Mouse (Mus musculus): ENCODE results near the gene Tgfbrap1.

Tgfbrap1 gene

DNA sequence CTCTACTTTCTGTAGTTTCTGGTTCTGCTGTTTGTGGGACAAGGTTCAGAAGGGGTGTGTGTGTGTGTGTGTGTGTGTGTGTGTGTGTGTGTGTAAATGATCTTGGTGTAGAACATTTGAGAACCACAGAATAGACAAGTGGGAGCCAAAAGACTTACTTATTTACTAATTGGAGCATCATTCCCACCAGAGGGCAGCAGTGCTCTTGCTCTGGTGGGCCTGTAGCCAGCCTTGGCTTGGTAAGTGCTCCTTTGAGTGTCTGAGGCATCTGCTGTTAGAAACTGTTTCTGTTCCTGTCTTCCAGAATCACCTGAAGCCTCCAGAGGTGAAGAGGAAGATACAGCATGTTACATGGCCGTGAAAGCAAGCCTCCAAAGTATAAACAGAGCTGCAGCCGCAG lies 14.4 kb upstream of the Tgfbrap1 start:
- peak; percentile 73 for DNase-seq (ENCODE audit: low read depth, low spot score)

DNA sequence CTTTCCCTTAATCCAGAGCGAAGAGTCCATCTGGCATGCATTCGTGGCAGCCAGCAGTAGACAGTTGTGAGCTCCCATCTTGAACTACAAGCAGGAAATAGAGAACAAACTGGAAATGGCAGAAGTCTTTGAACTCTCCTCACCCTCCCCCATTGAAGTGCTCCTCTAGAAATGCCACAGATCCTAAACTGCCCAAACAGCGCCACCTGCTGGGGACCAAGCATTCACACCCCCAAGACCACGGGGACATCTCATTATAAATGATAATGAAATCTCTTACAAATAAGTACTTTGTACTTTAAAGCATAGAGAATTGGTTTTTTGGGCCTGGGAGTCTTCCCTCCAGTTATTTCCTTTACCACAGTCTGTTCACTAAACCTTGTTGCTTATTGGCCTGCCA lies 12.1 kb upstream of the Tgfbrap1 start:
- peak; percentile 87 for DNase-seq (ENCODE audit: low read depth, low spot score)

DNA sequence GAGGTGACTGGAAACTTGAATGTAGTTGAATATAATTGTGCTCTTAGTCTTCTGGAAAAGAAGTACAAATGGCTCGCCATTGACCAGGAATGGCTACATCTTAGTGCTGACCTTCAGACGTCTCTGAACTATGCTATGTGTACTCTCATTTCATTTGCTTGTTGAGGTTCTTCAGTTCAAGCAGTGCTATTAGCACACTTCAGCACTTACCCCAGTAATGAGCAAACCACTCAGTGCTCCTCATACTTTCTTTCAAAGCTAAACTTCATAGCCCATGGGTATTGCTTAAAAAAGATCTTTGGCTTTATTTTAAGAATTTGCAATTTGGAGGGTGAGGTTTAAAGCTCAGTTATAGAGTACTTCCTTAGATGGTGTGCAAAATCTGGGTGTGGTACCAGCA lies 10.3 kb upstream of the Tgfbrap1 start:
- no peak for DNase-seq (ENCODE audit: low read depth, low spot score)

DNA sequence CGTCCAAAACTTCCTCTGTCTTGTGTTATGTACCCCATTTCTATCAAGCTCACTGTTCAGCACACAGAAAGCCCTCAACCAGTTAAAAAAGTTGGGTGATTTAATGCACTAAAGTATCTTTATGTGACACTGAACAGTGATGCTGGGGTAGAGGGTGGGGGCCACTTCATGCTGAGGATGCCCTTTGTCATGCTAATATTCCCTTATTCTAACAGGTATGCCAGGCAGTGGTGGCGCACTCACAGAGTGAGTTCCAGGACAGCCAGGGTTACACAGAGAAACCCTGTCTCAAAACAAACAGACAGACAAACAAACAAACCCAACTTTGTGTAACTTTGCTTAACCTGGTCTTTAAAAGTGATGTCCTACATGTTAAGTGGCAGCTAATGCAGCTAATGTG lies 4.2 kb downstream of the Tgfbrap1 start:
- peak; percentile 43 for DNase-seq (ENCODE audit: low read depth, low spot score)

DNA sequence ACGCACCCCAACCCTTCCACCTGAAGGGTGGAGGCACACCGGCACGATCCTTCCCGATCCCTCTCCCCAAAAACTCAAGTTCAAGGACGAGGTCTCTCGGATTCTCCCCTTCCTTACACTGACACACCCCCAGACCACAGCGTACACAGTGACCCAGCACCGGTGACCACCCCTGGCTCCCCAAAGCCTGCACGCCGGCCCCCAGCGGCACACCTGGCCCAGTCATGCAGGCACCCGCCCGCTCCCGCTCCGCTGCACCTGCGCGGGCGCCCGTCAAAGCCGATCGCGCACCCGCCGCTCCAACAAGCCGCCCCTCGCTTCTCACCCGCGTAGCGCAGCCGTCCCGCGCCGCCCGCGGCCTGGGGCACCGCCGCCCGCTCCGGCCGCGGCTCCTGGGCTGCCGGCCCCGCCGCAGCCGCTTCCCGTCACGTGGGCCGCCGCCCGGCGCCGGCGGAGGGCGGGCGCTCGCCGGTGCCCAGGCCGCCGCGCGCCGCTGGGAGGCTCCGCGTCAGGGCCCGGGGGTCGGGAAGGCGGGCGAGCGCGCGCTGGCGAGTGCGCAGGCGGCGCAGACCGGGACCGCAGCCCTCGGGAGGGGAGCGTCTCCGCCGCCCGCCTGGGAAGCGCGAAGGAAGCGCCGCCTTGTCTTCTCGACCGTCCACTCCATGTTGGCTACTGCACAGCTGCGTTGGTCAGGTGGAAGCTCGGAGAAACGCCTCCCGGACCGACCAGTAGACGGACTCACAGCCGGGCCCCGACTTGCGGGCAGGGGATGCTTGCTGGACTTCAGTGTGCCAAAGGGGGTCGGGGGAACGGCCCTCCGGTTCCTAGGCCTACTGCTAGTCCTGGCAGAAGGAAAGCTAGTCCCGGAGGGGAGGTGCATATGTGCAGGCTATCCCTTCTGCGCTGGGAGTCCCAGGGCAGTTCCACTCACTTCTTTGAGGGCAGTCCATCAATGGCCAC lies 6.1 kb downstream of the Tgfbrap1 start:
- DNase-seq (ENCODE audit: low read depth, low spot score) = peak; percentile 55

DNA sequence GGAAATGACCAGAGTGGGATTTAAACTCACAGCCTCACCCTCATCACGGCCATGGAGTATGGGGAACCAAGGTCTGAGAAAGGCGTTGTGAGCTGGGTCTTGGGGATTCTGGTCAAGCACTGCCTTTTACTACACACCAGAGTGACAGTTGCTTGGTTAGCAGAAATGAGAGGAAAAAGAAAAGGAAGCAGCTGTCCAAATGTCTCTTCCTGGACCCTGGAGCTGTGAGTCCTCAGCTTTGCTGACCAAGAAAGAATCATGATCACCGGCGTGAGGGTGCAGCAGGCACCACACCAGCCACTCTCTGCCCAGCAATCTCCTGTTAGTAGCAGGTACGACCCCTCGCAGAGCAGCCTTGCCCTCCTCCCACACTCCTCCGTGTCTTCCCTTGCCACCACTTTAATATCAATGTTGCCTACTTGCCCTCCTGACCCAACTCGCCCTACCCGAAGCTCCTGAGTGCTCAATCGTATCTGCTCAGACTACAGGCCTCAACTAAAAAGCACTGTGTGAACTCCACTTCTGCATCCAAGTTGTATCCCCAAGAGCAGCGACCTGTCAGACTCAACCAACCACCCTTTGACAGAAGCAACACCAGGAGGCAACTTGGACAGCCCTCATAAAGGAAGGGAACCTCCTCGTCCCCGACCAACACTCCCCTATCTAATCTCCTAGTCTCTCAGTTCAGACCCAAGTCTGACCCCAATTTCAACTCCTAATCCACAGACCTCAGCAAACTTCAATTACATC lies 7.0 kb downstream of the Tgfbrap1 start:
- peak; percentile 17 for DNase-seq (ENCODE audit: low read depth, low spot score)

DNA sequence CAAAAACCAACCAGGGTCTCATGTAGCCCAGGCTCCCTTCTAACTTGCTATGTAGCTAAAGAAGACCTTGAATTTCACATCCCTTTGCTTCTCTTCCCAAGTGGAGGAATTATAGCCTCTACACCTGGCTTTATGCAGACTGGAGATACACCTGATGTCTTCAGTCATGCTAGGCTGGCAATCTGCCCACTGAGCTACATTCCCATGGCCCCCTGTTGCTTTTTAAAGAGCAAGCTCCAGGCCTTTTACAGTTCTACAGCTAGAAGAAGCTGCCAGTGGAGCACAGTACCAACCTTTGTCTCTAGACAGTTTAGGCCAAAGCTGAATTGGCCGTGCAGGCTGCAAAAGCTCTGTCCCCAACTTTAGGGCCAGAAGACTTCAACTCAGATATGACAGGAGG lies 8.0 kb downstream of the Tgfbrap1 start:
- no peak for DNase-seq (ENCODE audit: low read depth, low spot score)

DNA sequence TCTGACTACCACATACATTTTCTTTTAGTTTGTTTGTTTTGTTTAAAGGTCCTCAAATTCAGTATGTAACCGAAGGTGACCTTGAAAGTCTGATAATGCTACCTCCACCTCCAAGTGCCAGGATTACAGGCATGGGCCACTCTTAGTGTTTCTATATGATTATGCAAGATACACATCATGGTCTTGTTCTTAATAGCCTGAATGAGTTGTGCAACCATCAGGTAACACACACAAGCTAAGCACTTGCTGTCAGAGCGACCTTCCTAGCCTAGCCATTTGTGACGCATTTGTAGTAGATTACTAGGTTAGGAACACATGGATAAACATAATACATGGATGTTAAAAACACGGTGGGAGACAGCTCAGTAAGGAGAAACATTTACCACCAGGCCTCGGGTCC lies 15.5 kb downstream of the Tgfbrap1 start:
- no peak for DNase-seq (ENCODE audit: low read depth, low spot score)

DNA sequence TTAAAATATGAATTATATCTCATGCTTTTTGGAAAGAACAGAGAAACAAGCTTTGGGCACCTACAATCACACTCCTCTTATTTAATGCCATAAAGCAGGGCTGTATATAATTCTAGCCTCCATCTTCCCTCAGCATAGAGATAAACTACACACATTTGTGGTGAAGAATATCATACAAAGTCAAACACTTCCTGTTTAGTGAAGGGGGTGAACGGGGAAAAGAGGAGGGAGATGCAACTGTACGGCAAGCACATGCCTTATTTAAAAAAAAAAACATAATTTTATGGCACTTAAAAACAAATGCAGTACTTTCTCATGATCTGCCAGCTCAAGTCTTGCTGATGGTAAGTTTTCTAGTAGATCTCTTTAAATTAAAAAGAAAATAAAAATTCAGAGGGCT lies 20.3 kb downstream of the Tgfbrap1 start:
- DNase-seq (ENCODE audit: low read depth, low spot score) = no peak

DNA sequence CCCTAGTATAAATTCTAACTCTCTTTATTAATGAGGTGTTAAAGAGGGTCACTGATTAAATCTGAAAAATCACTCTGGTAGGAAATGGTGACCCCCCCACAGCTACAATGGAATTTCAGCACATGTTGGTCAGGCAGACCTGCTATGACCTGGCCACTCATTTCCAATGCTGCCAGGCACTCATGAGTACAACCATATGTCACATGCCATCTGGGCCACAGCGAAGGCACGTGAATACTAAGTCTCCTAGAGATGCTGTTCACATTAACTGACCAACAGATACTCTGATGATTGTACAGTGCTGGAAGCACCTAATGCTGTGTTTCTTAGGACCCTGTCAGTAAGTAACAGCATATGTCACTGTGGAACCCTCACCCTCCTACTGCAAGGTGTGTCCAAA lies 23.6 kb downstream of the Tgfbrap1 start:
- DNase-seq (ENCODE audit: low read depth, low spot score) = no peak

DNA sequence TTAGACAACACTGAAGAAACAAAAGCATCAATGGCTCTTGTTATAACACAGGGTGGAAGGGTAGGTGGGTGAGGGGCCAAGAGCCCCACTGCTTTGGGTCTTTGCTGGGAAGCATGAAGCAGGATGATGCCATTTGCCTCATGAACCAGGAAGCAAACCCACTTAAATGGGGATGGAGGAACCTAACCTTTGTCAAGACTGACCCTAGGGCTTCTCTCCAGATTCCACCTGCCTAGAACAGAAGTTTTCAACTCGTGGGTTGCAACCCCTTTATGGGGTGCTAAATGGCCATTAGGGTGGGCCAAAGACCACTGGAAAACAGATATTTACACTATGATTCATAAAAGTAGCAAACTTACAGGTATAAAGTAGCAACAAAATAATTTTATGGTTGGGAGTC lies 25.9 kb downstream of the Tgfbrap1 start:
- no peak for DNase-seq (ENCODE audit: low read depth, low spot score)

DNA sequence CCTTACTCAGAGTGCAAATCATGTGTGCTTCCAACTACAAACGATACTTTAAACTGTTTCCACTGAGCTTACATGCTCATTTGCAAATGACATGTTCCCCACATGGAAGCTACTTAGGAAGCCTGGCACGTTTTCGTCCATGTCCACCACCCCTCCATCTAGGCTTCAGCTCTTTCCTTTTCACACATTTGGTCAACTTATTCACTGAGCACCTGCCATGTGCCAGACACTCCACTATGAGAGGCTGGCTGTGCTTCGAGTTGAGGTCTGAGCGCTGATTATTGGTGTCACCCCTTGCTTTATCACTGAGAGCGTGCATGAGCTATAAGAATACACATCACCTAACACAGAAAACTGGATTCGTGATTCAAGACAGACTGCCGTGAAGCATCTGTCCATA lies 26.4 kb downstream of the Tgfbrap1 start:
- no peak for DNase-seq (ENCODE audit: low read depth, low spot score)

DNA sequence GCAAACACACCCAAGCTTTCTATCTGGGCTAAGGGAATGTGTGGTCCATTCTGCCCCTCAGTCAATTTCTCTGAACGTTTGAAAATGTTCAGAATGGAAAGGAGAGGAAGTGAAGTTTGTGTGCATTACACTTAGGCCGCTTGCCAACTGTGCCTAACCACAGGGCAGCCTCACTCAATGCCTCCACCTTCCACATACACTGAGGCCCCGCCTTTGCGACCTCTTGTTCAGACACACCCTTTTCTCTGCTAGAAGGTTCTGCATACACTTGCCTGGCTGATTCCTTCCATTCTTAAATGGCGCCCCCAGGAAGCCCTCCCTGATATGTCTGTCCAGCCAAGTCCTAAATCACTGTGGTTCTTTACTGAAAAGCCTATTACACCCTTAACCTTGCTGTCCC lies 27.7 kb downstream of the Tgfbrap1 start:
- no peak for DNase-seq (ENCODE audit: low read depth, low spot score)

DNA sequence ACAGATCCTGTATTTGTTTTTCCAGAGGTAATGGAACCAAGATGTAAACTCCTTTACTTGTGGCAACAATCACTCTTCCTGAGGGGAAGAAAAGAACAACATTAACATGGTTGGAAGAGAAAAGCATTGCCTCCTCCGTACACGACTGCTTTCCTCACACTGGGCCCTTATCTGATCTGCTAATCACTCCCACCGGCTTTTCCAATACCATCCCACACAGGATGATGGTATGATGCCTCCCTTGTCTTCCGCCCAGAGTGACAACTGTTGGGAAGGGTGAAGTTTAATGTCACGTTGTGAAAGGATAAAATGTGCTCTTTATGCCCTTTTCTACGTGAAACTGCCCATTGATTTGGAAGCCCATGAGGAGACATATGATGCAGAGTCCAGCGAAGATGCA lies 30.9 kb downstream of the Tgfbrap1 start:
- DNase-seq (ENCODE audit: low read depth, low spot score) = no peak

DNA sequence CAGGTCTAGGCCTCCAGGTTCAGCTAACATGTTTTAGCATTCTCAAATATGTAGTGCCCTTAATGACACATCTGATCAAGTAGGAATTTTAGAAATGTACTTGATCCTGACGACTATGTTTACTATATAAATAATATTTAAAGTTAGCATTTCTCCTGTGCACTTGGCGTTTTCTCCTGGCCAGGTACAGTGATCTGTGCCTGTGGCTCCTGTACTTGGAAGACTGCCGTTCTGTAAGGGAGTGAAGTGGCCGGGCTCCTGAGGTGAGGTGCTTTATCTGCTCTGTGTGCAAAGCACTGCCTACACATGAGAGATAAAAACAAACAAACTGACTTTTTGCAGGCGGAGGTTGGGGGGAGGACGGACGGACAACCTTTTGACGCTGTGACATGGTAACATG lies 31.9 kb downstream of the Tgfbrap1 start:
- DNase-seq (ENCODE audit: low read depth, low spot score) = no peak

DNA sequence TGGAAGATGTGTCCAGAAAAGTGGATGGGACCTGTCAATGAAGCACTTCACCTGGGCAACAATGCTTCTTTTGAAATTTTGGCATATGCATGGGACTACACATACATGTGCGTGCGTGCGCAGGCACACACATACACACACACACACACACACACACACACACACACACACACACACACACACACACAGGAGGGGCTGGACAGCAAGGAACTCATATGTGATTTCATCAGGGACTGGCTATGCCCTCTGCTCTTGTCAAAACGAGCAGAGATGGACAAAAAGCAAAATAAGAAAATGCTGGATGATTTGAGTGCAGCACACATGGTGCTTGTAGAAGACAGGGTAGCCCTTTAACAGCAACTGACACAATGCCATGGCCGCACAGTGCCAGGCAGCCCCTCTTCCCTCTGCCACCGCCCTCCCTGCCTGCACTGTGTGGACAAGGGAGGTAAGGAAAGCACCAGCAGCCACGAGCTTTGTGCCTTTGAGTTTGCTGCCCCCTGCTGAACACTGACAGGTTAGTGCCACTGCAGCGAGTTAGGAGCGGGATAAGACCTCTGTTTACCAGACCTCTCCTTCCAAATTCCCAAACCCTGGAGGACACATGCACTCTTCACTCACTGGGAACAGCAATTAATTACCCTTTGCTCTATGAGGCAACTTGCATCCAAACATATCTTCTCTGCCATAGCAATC lies 32.7 kb downstream of the Tgfbrap1 start:
- DNase-seq (ENCODE audit: low read depth, low spot score) = peak; percentile 79

DNA sequence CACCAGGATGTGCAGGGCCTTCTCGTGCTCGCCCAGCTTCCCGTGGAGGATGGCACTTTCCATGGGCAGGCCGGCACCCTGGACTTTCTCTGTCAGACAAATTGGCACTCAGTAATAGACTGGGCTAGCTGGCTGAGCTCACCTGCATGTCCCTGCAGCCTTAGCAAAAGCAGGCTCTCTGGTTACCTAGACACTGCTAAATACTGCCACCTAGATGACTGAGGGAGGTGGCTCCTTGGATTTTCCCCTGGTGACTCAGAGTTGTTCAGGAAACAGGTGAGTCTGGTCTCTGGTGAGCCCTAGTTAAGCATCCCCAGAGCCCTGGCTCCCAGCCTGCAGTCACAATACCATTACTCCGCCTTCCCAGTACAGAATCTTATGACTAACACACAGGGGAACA lies 46.5 kb downstream of the Tgfbrap1 start:
- no peak for DNase-seq (ENCODE audit: low read depth, low spot score)

DNA sequence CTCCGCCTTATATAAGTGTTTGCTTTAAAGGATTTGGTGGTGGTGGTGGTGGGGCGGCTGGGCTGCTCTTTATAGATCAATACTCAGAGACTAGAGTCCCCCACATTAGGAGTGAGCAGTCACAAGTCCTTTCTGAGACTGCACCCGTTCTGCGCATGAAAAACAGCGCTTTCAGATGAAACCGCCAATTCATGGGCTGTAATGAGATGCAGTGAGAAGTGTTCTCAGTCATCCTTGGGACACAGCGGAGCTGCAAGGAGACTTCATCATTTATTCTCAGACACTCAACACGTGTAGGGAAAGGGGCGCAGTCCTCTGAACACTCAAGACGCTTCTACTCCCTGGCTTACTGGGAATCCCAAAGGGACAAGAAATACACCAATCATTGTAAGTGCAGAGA lies 50.6 kb downstream of the Tgfbrap1 start:
- no peak for DNase-seq (ENCODE audit: low read depth, low spot score)

DNA sequence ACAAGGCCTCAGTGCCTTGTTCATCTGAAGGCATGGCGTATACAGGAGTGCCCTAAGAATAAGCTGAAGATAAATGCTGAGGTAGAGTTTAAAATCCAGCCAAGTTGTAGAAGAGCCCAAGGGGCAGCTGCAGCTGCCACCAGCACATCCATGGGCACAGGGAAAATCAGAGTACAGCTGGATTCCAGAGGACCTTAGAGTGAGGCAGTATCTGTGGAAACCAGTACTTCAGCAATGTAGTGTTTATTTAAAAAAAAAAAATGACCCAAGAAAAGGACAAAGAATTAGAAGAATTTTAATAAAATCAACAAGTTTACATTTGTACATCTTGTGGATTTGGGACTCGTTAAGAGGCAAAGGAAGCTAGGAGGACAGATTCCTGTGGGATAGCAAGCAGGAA lies 51.4 kb downstream of the Tgfbrap1 start:
- no peak for DNase-seq (ENCODE audit: low read depth, low spot score)

DNA sequence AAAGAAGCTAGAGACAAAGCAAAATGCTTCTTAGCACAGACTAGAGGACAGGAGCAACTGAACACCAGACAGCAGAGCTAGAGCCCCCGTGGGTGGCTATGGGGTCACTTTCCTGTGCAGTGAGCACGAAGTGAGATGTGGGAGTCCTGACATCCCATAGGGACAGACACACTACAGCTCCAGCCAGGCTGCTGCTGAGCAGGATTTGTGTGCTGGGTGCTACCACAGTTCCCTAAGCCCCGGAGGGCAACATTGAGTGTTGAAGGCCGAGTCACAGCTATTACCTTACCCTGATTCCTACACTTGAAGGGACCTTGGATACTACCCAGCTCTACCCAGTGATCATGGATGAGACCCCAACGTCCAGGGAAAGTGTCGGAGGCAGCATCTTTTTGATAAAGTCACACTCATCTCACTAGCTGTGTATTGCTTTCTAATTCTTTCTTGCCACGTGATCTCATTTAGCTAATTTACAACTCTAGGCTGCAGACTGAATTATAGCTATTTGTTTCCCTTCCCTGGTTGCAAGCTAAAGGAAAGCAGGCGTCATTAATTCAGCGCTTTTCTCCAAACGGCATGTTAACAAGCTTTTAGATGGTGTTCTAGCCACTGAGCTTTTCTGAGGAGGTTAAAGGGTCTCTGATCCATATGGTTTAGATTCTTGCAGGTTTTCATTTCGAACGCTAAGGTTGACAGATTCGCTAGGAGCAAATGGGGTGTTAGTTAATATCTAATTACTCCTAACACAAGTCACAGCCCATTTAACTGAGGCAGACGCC lies 53.0 kb downstream of the Tgfbrap1 start:
- no peak for DNase-seq (ENCODE audit: low read depth, low spot score)

DNA sequence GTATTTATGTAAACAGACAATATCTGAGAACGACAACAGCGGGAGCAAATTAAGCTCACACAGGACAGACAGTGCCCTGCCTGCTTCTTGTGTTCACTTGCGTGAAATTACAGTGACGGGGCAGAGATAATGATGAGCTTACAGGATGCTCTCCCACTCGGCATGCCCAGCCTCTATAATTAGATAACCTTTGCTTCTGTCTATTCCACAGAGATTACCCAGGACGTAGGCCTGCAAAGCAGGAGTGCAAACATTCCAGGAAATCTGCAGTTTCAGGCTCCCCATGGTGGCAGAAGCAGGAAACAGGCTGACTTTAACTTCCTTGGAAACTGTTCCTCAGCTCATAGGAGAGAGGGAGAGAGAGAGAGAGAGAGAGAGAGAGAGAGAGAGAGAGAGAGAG lies 56.2 kb downstream of the Tgfbrap1 start:
- DNase-seq (ENCODE audit: low read depth, low spot score) = no peak

DNA sequence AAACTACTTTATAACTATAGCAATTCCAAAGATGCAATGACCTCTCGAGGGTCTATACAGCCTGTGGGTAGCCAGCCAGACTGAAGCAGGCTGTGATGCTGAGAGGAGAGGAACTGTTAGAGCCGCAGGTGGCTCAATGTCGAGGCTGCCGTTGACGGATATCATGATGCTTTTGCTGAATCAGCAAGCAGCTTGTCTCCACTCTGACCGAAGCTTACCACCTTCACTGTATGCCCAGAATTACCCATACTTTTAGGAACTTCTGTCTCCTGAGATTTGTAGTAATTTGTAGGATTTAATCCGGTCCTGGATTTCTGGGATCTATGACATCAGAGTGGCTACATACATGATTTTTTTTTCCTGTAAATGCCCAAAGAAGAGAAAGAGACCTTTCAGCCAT lies 62.4 kb downstream of the Tgfbrap1 start:
- no peak for DNase-seq (ENCODE audit: low read depth, low spot score)

Data from ZHBTc4 (cell line).